Mouse (Mus musculus) embryo, embryonic 9.5 days (tissue): ENCODE data around the gene 8030411F24Rik.
A peak's percentile ranks its signal among the peaks of the same experiment; 100 is the strongest.
"Not testable (repeated sequence)": the region's sequence is repeated elsewhere in the genome, so short reads cannot be mapped to it uniquely, and the experiment has no call there.

Experiments used
- DNase-seq: peaks from one replicate; pipeline ENCODE4 v3.0.0-alpha.2; 2017; ENCODE audit errors: extremely low spot score

The 8030411F24Rik gene

DNA sequence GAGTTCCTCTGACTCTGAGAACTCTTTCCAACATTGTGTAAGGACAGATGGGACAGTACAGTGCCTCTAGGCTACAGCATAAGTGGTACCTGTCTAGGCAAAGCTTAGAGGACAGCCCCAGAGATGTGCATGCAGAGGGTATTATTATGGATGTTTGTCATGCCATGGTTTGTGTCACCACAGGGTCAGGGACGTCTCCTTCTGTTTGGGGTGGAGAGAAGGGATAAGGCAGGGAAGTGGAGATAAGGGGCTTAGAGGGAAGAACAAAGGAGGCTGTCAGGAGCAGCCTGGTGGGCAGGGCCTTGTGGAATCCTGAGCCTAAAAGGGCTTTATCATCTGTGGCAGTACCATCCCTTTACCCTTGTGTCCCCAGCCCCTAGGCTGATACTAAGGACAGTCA, at the start of gene 8030411F24Rik:
Gene 8030411F24Rik (plus strand): TSS at position 301 of the 400 bp plus-strand sequence.
- no peak for DNase-seq

GRCm38 (mm10) chr2:148732327-148733000, 49.3 kb upstream of the 8030411F24Rik start, which contains the start of gene Napb:
Napb (minus strand) TSS chr2:148732467.
- DNase-seq = peak; percentile 91

GRCm38 (mm10) chr2:148743001-148743400, 38.8 kb upstream of the 8030411F24Rik start:
- DNase-seq = no peak

GRCm38 (mm10) chr2:148743846-148744407, 37.9 kb upstream of the 8030411F24Rik start:
- no peak for DNase-seq

GRCm38 (mm10) chr2:148750058-148750457, 31.8 kb upstream of the 8030411F24Rik start, which contains the start of gene Cstl1:
Cstl1 (plus strand) TSS chr2:148750358.
- no peak for DNase-seq

DNA sequence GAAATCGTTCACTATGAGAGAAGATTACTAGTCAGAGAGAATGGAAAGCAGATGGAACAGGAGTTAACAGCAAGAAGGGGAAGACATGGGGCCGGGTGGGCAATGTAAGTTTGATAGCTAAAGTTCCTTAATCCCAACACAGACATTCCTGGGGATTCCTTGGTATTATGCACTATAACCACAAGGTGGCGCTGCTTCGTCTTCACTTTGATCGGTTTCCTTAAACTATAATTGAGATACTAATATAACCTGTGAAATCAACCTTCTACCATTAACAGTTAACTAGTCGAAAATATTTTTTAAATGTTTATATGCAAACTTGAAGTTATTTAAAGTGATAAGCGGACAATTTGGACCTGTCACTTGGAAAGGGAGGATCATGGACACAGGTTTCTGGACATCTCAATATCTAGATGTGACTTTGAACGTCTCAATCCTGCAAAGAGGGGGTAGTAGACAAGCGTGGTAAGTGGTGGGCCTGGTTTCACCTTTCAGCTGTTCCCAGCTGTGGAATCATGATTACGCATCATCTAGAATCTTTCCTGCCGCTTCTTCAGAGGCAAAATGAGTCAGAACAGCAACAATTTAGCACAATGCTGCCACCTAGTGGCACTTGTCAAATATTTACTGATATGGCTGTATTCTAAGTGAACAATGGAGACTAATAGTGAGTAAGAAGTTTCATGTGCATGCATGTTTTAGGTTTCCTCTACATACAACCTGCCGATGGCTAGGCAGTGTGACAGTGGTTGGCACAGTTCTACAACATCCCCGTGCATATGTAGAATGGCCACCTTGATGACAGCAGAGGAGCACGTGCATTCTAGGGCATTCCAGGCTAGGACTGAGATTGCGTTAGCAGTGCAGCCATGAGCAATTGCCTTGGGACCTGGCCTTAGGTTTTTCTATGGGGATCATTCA, 29.7 kb upstream of the 8030411F24Rik start:
- DNase-seq = peak; percentile 67

GRCm38 (mm10) chr2:148754310-148754846, 27.4 kb upstream of the 8030411F24Rik start:
- DNase-seq = no peak

GRCm38 (mm10) chr2:148763648-148764388, 18.0 kb upstream of the 8030411F24Rik start:
- DNase-seq = no peak

DNA sequence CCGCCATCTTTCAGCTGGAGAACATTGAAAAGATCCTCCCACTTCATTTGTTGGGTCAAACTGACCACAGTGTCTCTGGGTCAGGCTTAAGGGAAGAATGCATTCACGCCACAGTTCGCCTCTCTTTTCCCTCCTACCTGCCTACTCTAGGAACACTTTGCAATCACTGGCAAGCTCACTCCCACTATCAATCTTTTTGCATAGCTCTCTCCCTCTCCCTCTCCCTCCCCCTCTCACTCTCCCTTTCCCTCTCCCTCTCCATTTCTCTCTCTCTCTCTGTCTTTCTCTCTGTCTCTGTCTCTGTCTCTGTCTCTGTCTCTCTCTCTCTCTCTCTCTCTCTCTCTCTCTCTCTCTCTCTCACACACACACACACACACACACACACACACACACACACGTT, 10.4 kb upstream of the 8030411F24Rik start, which contains the start of gene Cst11:
Gene Cst11 (minus strand): TSS at position 101 of the 400 bp plus-strand sequence.
- DNase-seq = not testable (repeated sequence)

DNA sequence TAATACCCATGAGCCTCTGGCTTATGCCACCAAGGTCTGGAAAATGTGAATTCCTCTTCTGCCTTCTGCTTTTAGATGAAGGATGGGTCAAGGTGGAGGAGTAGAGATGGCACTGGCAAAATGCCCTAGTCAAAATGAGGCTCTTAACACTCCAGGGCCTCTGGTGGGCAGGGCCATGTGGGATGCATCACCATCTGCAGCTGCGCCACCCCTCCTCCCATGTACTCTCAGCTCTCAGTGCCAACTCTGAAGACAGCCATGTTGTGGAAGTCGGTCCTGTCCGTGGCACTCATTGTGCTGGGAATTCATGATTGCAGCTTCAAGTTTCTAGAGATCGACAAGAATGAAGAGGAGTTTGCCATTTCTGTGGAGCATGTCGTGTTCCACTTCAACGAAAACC, 7.3 kb downstream of the 8030411F24Rik start, which contains the start of gene Cst12:
Gene Cst12 (plus strand): TSS at position 220 of the 400 bp plus-strand sequence.
- DNase-seq = no peak

GRCm38 (mm10) chr2:148798485-148798884, 16.7 kb downstream of the 8030411F24Rik start, which contains the start of gene Cst8:
Cst8 (plus strand) TSS chr2:148798785.
- DNase-seq = no peak

GRCm38 (mm10) chr2:148801491-148801921, 19.7 kb downstream of the 8030411F24Rik start:
- no peak for DNase-seq

DNA sequence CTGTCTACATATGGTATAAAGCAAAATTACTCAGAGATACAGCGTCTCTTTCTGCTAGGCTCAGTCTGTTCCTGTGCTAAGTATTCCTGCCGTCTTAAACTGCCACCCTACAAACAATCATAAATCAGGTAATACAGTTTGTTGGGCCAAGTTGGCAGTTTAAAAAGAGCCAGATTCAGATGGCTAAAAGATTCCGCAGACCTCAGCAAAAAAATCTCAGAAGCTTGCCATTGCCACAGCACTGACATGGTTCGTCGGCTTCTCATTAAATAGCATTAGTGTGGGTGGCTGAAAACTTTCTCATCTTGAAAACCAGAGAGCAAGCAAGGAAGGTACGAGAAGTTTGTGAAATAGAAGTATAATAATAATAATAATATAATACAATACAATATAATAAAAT, 24.9 kb downstream of the 8030411F24Rik start:
- no peak for DNase-seq

DNA sequence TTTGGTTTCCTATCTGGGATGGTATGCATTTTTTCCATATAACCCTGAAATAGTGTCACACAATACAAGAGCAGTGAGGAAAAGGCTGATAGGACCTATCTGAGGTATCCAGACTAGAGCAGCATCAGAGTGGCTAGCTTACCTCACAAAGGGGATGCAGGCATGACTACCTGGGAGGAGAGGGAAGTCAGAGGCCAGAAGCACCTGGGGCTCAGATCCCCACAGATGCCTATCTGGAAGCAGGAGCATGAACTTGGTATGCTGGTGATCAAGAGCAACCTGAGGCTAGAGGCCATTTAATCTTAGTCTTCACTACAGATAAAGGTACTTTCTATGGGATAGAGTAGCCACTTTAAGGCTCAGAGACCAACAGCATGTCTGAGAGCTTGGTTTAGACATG, 38.1 kb downstream of the 8030411F24Rik start, which contains the start of gene Cst13:
Gene Cst13 (plus strand): TSS at position 173 of the 400 bp plus-strand sequence.
- DNase-seq = no peak

GRCm38 (mm10) chr2:148825986-148826385, 44.2 kb downstream of the 8030411F24Rik start:
- no peak for DNase-seq

DNA sequence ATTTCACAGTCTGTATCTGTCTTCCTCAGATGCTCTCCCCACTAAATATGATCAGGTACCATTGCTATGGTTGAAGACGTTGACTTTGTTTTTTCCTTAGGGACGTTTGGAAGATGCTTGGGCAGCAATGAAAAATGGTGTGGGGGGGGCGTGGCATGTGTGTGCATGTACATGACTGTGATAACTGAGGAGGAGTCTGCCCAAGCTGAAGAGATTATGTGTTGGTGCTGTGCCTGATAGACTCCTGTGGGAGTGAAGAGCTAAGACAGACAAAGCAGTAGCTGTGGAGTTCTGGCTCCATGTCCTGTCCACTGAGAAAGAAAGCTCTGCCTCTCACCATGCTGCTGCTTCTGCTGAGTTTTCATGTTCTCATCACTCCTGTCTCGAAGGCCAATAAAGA, 53.1 kb downstream of the 8030411F24Rik start, which contains the start of gene Cst9:
Gene Cst9 (plus strand): TSS at position 236 of the 400 bp plus-strand sequence.
- no peak for DNase-seq
